Mouse (Mus musculus) midbrain, embryonic 11.5 days (tissue): Measurements from ENCODE around the gene Vnn1. TPM values are rescaled to one million over a fixed set of nuclear protein-coding genes. Genes with fewer than 3 reads are reported as not detected.

Experiments used
- ATAC-seq: fragments of 200-750 bp; cut with Nextera tagmentation; 2 replicates; pipeline ENCODE4 v1.8.0; 2017; ENCODE audit warnings: moderate TSS enrichment, moderate library complexity; ENCODE audit not compliant: low FRiP score
- DNase-seq: peaks from one replicate; pipeline ENCODE4 v3.0.0; 2015; ENCODE audit warnings: low spot score; ENCODE audit errors: missing footprints
- H3K27ac ChIP-seq: fragments of 300-500 bp; sonication (generic); 2 replicates; pipeline ENCODE4 v1.5.1; 2014; ENCODE audit warnings: low read depth, low read length
- H3K27me3 ChIP-seq: fragments of 300-500 bp; sonication (generic); 2 replicates; pipeline ENCODE4 v1.6.1; 2014; ENCODE audit warnings: mild to moderate bottlenecking, low read length, moderate library complexity, mixed read lengths; ENCODE audit not compliant: control insufficient read depth, insufficient read depth
- H3K36me3 ChIP-seq: fragments of 300-500 bp; sonication (generic); 2 replicates; pipeline ENCODE4 v1.6.1; 2014; ENCODE audit warnings: mild to moderate bottlenecking, low read length, moderate library complexity, mixed read lengths; ENCODE audit not compliant: control insufficient read depth, insufficient read depth
- H3K4me1 ChIP-seq: fragments of 300-500 bp; sonication (generic); 2 replicates; pipeline ENCODE4 v1.6.1; 2014; ENCODE audit warnings: low read length; ENCODE audit not compliant: control insufficient read depth, insufficient read depth
- H3K4me2 ChIP-seq: fragments of 300-500 bp; sonication (generic); 2 replicates; pipeline ENCODE4 v1.6.1; 2014; ENCODE audit warnings: mild to moderate bottlenecking, moderate library complexity
- H3K4me3 ChIP-seq: fragments of 300-500 bp; sonication (generic); 2 replicates; pipeline ENCODE4 v1.5.1; 2014; ENCODE audit warnings: low read depth, low read length
- H3K9ac ChIP-seq: fragments of 300-500 bp; sonication (generic); 2 replicates; pipeline ENCODE4 v1.6.1; 2014; ENCODE audit warnings: low read length
- H3K9me3 ChIP-seq: fragments of 300-500 bp; sonication (generic); 2 replicates; pipeline ENCODE4 v1.6.1; 2016; ENCODE audit warnings: low read length; ENCODE audit not compliant: control insufficient read depth
- WGBS: fragments of 180-500 bp; shearing (Covaris S2); extraction: QIAGEN DNeasy Blood & Tissue Kit; methylation state at CpG from one replicate; pipeline ENCODE4 v1.1.7; 2014; 5-methylcytosine and 5-hydroxymethylcytosine counted together
- polyA plus RNA-seq: library from polyadenylated mRNA; unstranded; fragments of >200 nt; fragmentation: Nextera tagmentation; extraction: Ambion mirVana; gene quantifications from 2 replicates; pipeline ENCODE4 v1.2.1, GENCODE M21; 2014

Vnn1 gene
- polyA plus RNA-seq, result 2.6 and 2.9 TPM in 2 replicates

GRCm38 (mm10) chr10:23894601-23895349, at the start of gene Vnn1:
TSS of gene Vnn1 (plus strand) at chr10:23894688.
- ATAC-seq (no peak), DNase-seq (no peak)
- no peaks in the 10 kb centered on the region for H3K9me3 ChIP-seq
- peak within 1 kb of the TSS; percentile 19; the same call in 1 of the 2 replicates for H3K4me2 ChIP-seq
- H3K4me3 ChIP-seq, result no peak within 1 kb of the TSS
- no peaks in the 10 kb centered on the region for H3K4me1 ChIP-seq
- no peak within 1 kb of the TSS for H3K9ac ChIP-seq
- no peak within 1 kb of the TSS for H3K27ac ChIP-seq
- H3K27me3 ChIP-seq, result no peaks in the 10 kb centered on the region
- H3K36me3 ChIP-seq, result no peaks in the 10 kb centered on the region
- WGBS, result 40% methylated on average over 21 of the region's 21 CpGs

- DNase-seq (no peak), ATAC-seq (no peak)
- Histone ChIP-seq H3K27me3 (no peaks in the 10 kb centered on the region), H3K36me3 (no peaks in the 10 kb centered on the region), H3K27ac (no peak within 1 kb of the TSS), H3K4me1 (no peaks in the 10 kb centered on the region), H3K4me3 (no peak within 1 kb of the TSS), H3K4me2 (no peak within 1 kb of the TSS), H3K9ac (no peak within 1 kb of the TSS), H3K9me3 (no peaks in the 10 kb centered on the region)
- 91% methylated on average over 4 of the region's 4 CpGs for WGBS
Observed at GRCm38 (mm10) chr10:23851228-23851912, 43.1 kb upstream of the Vnn1 start, which contains the start of gene Vnn3. TSS of gene Vnn3 (plus strand) at chr10:23851462.

- no peaks in the 10 kb centered on the region for H3K4me1 ChIP-seq
Observed at GRCm38 (mm10) chr10:23852096-23852495, 42.4 kb upstream of the Vnn1 start.

GRCm38 (mm10) chr10:23864362-23865312, 29.9 kb upstream of the Vnn1 start:
- DNase-seq, result no peak
- ATAC-seq, result no peak
- 83% methylated on average over 9 of the region's 9 CpGs for WGBS
- H3K4me1 ChIP-seq, result no peaks in the 10 kb centered on the region
- H3K9me3 ChIP-seq, result 0 out of 2 replicates have a peak, but pooled peaks cover 3% of the 10 kb centered on the region
- H3K4me3 ChIP-seq, result no peak overlapping the region
- no peaks in the 10 kb centered on the region for H3K27me3 ChIP-seq
- H3K4me2 ChIP-seq, result no peak overlapping the region
- no peaks in the 10 kb centered on the region for H3K36me3 ChIP-seq
- H3K27ac ChIP-seq, result no peak overlapping the region
- H3K9ac ChIP-seq, result no peak overlapping the region

More at GRCm38 (mm10) chr10:23852096-23852495, 42.4 kb upstream of the Vnn1 start:
- Histone ChIP-seq H3K36me3 (no peaks in the 10 kb centered on the region), H3K4me3 (no peak overlapping the region), H3K9ac (no peak overlapping the region), H3K4me2 (no peak overlapping the region), H3K9me3 (no peaks in the 10 kb centered on the region), H3K27me3 (no peaks in the 10 kb centered on the region), H3K27ac (no peak overlapping the region)
- WGBS, result 86% methylated on average over 2 of the region's 2 CpGs
- ATAC-seq, result no peak
- no peak for DNase-seq

GRCm38 (mm10) chr10:23880695-23881094, 13.8 kb upstream of the Vnn1 start:
- 85% methylated on average over 6 of the region's 6 CpGs for WGBS
- Histone ChIP-seq H3K27ac (no peak overlapping the region), H3K9me3 (no peaks in the 10 kb centered on the region), H3K27me3 (no peaks in the 10 kb centered on the region), H3K4me3 (no peak overlapping the region), H3K9ac (no peak overlapping the region), H3K4me2 (no peak overlapping the region), H3K4me1 (no peaks in the 10 kb centered on the region), H3K36me3 (no peaks in the 10 kb centered on the region)
- ATAC-seq (no peak), DNase-seq (no peak)

GRCm38 (mm10) chr10:23884910-23885309, 9.6 kb upstream of the Vnn1 start:
- H3K9me3 ChIP-seq, result no peaks in the 10 kb centered on the region
- DNase-seq (no peak), ATAC-seq (no peak)
- no peak overlapping the region for H3K4me3 ChIP-seq
- no peaks in the 10 kb centered on the region for H3K36me3 ChIP-seq
- no peaks in the 10 kb centered on the region for H3K4me1 ChIP-seq
- H3K27me3 ChIP-seq, result no peaks in the 10 kb centered on the region
- no peak overlapping the region for H3K4me2 ChIP-seq
- 88% methylated on average over 1 of the region's 1 CpGs for WGBS
- no peak overlapping the region for H3K27ac ChIP-seq
- no peak overlapping the region for H3K9ac ChIP-seq

GRCm38 (mm10) chr10:23886060-23886459, 8.4 kb upstream of the Vnn1 start:
- Histone ChIP-seq H3K9me3 (no peaks in the 10 kb centered on the region), H3K27me3 (no peaks in the 10 kb centered on the region), H3K9ac (no peak overlapping the region), H3K4me3 (no peak overlapping the region), H3K4me2 (no peak overlapping the region), H3K27ac (no peak overlapping the region), H3K4me1 (no peaks in the 10 kb centered on the region), H3K36me3 (no peaks in the 10 kb centered on the region)
- WGBS, result 77% methylated on average over 3 of the region's 3 CpGs
- DNase-seq (no peak), ATAC-seq (no peak)

- 83% methylated on average over 1 of the region's 1 CpGs for WGBS
- Histone ChIP-seq H3K27ac (no peak overlapping the region), H3K4me1 (no peaks in the 10 kb centered on the region), H3K4me3 (no peak overlapping the region), H3K9me3 (no peaks in the 10 kb centered on the region), H3K9ac (no peak overlapping the region), H3K4me2 (no peak overlapping the region), H3K27me3 (no peaks in the 10 kb centered on the region), H3K36me3 (no peaks in the 10 kb centered on the region)
- ATAC-seq, result no peak
- no peak for DNase-seq
Observed at GRCm38 (mm10) chr10:23892987-23893386, 1.5 kb upstream of the Vnn1 start.
